Mouse (Mus musculus) regulatory T cell (primary cell): ENCODE measurements around the gene Rabggtb.

Experiments
- in situ Hi-C: fragments of 300-600 bp; cut with MboI, MseI; formaldehyde crosslinking; loops from one replicate; pipeline ENCODE4 v1.15.1; 2025; ENCODE audit warnings: high pct_unique_total_duplicates

The Rabggtb gene

DNA sequence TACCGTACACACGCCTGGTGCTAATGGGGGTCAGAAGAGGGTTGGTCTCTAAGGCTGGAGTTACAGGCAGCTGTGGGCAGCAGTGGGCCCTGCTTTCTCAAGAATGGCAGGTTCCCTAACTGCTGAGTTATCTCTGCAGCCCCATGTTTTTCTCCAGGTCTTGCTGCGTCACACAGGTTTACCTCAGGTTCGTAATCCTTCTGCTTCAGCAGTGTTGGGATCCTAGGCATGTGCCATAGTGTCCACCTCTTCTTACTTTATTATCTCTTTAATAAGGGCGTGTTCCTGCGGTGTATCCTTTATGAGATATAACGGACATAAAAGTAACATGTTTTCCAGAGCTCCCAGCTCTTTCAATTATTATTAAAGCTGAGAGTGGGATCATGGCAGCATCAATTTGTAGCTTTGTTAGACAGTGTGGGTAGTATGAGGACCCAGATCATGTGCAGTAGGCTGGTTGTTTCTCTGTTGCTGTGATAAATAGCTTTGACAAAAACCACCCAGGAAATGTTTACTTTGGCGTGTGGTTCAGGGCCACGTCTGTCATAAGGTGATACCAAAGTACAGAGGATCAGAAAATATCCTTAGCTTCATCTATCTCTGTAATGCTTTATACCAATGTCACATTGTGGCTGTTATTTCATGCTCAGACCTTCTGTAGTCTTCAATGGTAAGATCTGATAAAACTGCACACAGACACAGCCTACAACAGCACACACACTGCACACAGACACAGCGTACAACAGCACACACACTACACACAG, 8.5 kb upstream of the Rabggtb start:
- in situ Hi-C loops, result no loop called here

DNA sequence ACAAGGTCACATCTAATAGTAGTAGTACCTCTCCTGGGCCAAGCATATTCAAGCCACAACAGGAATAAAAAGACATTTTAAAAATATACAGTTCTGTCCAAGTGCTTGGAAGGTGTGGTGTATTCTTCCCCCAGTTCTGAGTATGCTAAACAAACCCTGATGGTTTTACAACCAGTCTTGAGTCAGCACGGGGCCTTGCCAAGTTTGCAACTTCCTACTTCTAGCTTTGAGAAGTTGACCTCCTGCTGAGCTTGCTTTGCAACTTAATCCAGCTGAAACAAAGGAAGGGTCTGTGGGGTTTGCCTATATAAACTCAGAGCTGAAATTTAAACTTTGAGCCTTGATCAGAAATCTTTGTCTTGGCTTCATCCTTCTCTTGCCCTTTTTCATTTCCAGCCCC, 4.4 kb upstream of the Rabggtb start:
- in situ Hi-C loops, result loop anchor here (10.0 kb wide), 1 partner anchor 1702 kb away; the partner anchor contains the start of genes Dnajb4 and Fubp1

- in situ Hi-C loops, result loop anchor here (5.0 to 10.0 kb wide), 2 partner anchors 44 to 1699 kb away; partner anchors contain the start of genes Dnajb4 and Fubp1
Measured at GRCm38 (mm10) chr3:153913510-153914243, 868 bp upstream of the Rabggtb start.

GRCm38 (mm10) chr3:153911882-153912440, 848 bp downstream of the Rabggtb start:
- in situ Hi-C loops, result loop anchor here (5.0 to 10.0 kb wide), 2 partner anchors 45 to 1697 kb away; partner anchors contain the start of genes Dnajb4 and Fubp1

GRCm38 (mm10) chr3:153911197-153911881, 1.5 kb downstream of the Rabggtb start:
- in situ Hi-C loops, result loop anchor here (5.0 to 10.0 kb wide), 2 partner anchors 46 to 1697 kb away; partner anchors contain the start of genes Dnajb4 and Fubp1

DNA sequence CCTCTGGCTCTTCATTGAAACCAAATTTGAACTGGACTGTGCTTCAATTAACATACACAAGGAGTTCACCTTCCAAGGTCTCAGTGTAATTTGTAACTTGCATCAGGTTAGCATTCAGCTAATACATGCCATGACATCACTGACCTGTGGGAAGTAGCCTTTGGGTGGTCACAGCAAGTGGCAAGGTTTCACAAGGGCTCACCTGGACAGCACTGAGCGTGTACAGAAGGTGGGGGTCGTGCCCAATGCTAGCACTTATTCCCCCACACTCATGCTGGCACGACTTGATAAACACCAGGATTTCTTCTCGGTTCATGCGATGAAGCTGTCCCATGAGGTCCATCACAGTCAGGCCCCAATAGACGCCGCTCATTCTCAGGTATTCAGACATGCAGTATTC, 2.3 kb downstream of the Rabggtb start:
- in situ Hi-C loops, result loop anchor here (5.0 to 10.0 kb wide), 2 partner anchors 47 to 1696 kb away; partner anchors contain the start of genes Dnajb4 and Fubp1

DNA sequence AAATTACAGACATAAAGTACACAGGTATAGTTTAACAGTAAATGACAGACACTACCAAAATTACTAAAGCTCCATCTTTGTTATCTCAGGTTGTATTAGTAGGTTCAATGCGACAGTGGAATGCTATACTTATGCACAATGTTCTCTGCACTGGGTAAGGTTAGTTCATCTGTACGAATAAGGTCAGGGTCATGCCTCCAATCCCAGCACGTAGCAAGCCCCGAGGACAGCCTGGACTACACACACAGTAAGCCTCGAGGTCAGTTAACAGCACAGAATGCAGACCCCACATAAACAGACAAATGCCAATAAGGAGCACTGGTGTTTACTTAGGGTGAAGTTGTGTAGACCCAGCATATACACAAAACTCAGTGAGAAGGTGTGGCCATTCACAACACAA, 3.9 kb downstream of the Rabggtb start:
- in situ Hi-C loops, result no loop called here

DNA sequence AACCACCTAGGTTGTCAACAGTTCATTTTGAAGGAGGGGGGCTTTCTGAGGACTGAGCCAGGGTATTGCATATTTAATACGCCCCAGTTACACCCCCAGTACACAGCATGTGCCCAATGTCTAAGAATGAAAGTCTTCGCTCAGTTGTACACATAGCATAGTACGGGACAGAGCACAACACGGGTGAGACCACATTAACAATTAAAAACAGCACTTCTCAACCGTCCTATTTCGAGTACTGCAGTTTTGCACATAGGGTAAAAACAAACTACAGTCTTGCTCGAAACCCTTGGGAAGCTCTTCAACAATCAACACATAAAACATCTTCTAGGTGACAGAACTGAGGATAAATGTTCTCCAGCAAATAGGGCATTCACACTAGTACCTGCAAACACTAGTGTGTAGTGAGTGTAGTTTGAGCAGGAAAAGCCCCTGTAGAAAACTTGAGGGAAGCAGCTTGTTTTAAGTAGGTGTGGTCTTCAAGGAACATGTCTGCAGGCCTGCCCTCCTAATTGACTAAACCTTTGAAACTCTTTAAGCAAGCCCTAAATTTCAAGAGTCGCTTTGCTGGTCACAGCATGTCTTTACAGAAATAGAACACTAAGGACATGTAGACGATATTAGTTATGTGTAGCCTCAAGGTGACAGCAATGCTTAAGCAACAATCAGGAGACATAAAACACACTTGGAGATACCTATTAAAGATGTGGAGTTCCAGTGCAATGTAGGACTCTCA, 6.5 kb downstream of the Rabggtb start, which contains the start of gene Msh4:
Gene Msh4 (minus strand): TSS at position 3 of the 736 bp plus-strand sequence.
- in situ Hi-C loops, result no loop called here

- in situ Hi-C loops, result no loop called here
Measured at GRCm38 (mm10) chr3:153905251-153906135, 7.3 kb downstream of the Rabggtb start.

GRCm38 (mm10) chr3:153904586-153904985, 8.2 kb downstream of the Rabggtb start:
- in situ Hi-C loops, result no loop called here

DNA sequence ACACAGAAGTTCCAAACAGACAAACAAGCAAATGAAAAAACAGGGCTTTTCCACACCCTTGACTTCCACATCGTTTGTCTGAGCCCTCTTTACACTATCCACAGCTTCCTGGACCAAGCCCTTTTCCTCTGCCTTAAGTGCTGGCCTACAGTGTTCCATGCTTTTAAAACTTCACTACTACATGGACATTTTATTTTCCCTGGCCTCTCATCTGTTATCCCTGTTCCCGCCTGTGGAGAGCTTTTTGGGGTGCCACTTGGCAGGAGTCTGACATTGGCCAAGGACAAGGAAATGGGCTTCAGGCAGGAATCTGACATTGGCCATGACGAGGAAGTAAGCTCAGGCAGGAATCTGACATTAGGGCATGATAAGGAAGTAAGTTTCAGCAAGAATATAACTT, 10.2 kb downstream of the Rabggtb start:
- in situ Hi-C loops, result no loop called here

DNA sequence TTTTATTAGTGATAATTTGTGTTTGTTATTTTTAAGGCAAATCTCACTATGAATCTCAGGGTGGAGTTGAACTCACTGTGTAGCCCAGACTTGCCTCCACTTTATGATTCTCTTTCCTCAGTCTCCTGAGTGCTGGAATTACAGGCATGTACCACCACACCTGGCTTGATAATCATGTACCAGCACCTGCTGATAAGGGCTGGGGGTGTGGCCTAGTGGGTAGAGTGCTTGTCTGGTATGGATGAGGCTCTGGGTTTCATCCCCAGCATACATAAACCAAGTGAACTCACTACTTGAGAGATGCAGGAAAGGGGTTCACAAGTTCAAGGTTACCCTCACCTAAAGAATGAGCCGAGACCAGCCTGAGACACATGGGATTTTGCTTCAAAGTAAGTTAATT, 10.9 kb downstream of the Rabggtb start:
- in situ Hi-C loops, result no loop called here

- in situ Hi-C loops, result no loop called here
Measured at GRCm38 (mm10) chr3:153897216-153897615, 15.6 kb downstream of the Rabggtb start.

GRCm38 (mm10) chr3:153895454-153895853, 17.4 kb downstream of the Rabggtb start:
- in situ Hi-C loops, result no loop called here

DNA sequence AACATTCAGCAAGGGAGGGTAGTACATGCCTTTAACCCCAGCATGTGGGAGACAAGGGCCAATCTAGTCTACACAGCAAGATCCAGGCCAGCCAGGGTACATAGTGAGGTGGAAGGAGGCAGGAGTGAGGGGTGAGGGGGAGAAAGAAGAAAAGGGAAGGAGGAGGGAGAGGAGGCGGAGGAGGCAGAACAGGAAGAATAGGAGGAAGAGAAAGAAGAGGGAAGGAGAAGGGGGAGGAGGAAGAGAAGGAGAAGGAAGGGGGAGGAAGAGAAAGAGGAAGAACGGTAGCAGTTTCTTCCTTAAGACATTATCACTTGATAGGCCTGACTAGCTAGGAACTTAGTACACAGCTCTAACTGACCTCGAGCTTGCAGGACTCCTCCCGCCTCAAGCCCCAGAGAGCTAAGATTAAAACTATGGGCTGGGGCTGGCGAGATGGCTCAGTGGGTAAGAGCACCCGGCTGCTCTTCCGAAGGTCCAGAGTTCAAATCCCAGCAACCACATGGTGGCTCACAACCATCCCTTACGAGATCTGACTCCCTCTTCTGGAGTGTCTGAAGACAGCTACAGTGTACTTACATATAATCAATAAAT, 23.5 kb downstream of the Rabggtb start:
- in situ Hi-C loops, result no loop called here

DNA sequence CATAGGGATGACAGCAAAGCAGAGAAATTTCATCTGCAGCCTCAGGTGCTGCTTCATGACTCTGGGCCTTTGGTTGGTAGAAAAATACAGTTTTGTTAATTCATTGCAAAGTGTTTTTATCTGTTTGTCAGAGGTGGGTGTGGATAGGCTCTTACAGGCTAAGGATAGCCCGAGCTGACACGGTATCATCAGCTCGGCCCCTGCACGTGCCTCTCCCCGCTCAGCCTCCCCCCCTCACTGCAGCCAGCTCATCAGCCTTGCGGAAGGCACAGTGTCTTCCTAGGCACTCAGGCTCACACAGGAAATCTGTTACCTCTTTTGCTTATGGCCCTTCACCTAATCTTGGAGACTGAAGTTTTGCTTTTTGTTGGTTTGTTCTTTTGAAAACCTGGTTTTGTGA, 24.7 kb downstream of the Rabggtb start:
- in situ Hi-C loops, result no loop called here

GRCm38 (mm10) chr3:153886296-153886695, 26.5 kb downstream of the Rabggtb start:
- in situ Hi-C loops, result no loop called here

- in situ Hi-C loops, result no loop called here
Measured at GRCm38 (mm10) chr3:153871396-153871795, 41.4 kb downstream of the Rabggtb start.
